Mouse (Mus musculus): ENCODE measurements around the gene Gm28729. TPM values are rescaled to one million over a fixed set of nuclear protein-coding genes. Genes with fewer than 3 reads are reported as not detected.
A peak's percentile ranks its signal among the peaks of the same experiment; 100 is the strongest.
"Not testable (repeated sequence)": the region's sequence is repeated elsewhere in the genome, so short reads cannot be mapped to it uniquely, and the experiment has no call there.

The Gm28729 gene
- polyA plus RNA-seq, 1 experiment from 2014 or later, result not detected

GRCm38 (mm10) chr9:96515737-96516136 is 9.3 kb downstream of the Gm28729 start:
- Histone ChIP-seq H3K9me3 (replicated peaks) (no peaks in the 10 kb centered on the region), H3K4me3 (no peak overlapping the region), H3K27ac (no peak overlapping the region), H3K36me3 (no peaks in the 10 kb centered on the region), H3K4me1 (no peaks in the 10 kb centered on the region; the same call in 1 of the 2 replicates), H3K27me3 (ENCODE audit: low read depth, poor library complexity, severe bottlenecking) (no peaks in the 10 kb centered on the region)
- no peak for DNase-seq (ENCODE audit: low spot score)
- 88% methylated on average over 5 of the region's 5 CpGs for WGBS

GRCm38 (mm10) chr9:96514278-96514677 is 10.8 kb downstream of the Gm28729 start:
- H3K36me3 ChIP-seq, result no peaks in the 10 kb centered on the region
- no peaks in the 10 kb centered on the region for H3K27me3 ChIP-seq (ENCODE audit: low read depth, poor library complexity, severe bottlenecking)
- H3K4me1 ChIP-seq, result no peaks in the 10 kb centered on the region; the same call in 1 of the 2 replicates
- DNase-seq (ENCODE audit: low spot score), result no peak
- no peak overlapping the region for H3K27ac ChIP-seq
- WGBS, result 91% methylated on average over 5 of the region's 5 CpGs
- H3K9me3 ChIP-seq (replicated peaks), result no peaks in the 10 kb centered on the region
- no peak overlapping the region for H3K4me3 ChIP-seq

- Histone ChIP-seq H3K27ac (peak overlapping the region; percentile 81), H3K4me1 (peaks cover 34% of the 10 kb centered on the region), H3K9me3 (replicated peaks) (no peaks in the 10 kb centered on the region), H3K36me3 (no peaks in the 10 kb centered on the region), H3K27me3 (ENCODE audit: low read depth, poor library complexity, severe bottlenecking) (no peaks in the 10 kb centered on the region), H3K4me3 (peak overlapping the region; percentile 16; the same call in 1 of the 2 replicates)
- WGBS, result 32% methylated on average over 10 of the region's 10 CpGs
- peak; percentile 68 for DNase-seq (ENCODE audit: low spot score)
These were observed 19.0 kb downstream of the Gm28729 start for GRCm38 (mm10) chr9:96506011-96506498.

GRCm38 (mm10) chr9:96505156-96505555 is 19.9 kb downstream of the Gm28729 start:
- H3K4me1 ChIP-seq, result peaks cover 34% of the 10 kb centered on the region
- H3K27me3 ChIP-seq (ENCODE audit: low read depth, poor library complexity, severe bottlenecking), result no peaks in the 10 kb centered on the region
- no peaks in the 10 kb centered on the region for H3K36me3 ChIP-seq
- H3K27ac ChIP-seq, result peak overlapping the region; percentile 81
- H3K9me3 ChIP-seq (replicated peaks), result no peaks in the 10 kb centered on the region
- WGBS, result 88% methylated on average over 4 of the region's 4 CpGs
- no peak overlapping the region for H3K4me3 ChIP-seq
- no peak for DNase-seq (ENCODE audit: low spot score)

GRCm38 (mm10) chr9:96504116-96504895 is 20.8 kb downstream of the Gm28729 start:
- no peaks in the 10 kb centered on the region for H3K27me3 ChIP-seq (ENCODE audit: low read depth, poor library complexity, severe bottlenecking)
- H3K9me3 ChIP-seq (replicated peaks), result no peaks in the 10 kb centered on the region
- H3K27ac ChIP-seq, result peak overlapping the region; percentile 74
- H3K36me3 ChIP-seq, result no peaks in the 10 kb centered on the region
- peak overlapping the region; percentile 28; the same call in 1 of the 2 replicates for H3K4me3 ChIP-seq
- 53% methylated on average over 17 of the region's 17 CpGs for WGBS
- DNase-seq (ENCODE audit: low spot score), result peak; percentile 62
- peaks cover 37% of the 10 kb centered on the region for H3K4me1 ChIP-seq

- no peaks in the 10 kb centered on the region for H3K27me3 ChIP-seq (ENCODE audit: low read depth, poor library complexity, severe bottlenecking)
- 87% methylated on average over 6 of the region's 6 CpGs for WGBS
These were observed 22.0 kb downstream of the Gm28729 start for GRCm38 (mm10) chr9:96502856-96503610.

GRCm38 (mm10) chr9:96501217-96501616 is 23.8 kb downstream of the Gm28729 start:
- Histone ChIP-seq H3K4me3 (no peak overlapping the region), H3K9me3 (replicated peaks) (no peaks in the 10 kb centered on the region), H3K4me1 (peaks cover 33% of the 10 kb centered on the region), H3K27ac (no peak overlapping the region), H3K36me3 (no peaks in the 10 kb centered on the region), H3K27me3 (ENCODE audit: low read depth, poor library complexity, severe bottlenecking) (no peaks in the 10 kb centered on the region)
- WGBS, result 80% methylated on average over 7 of the region's 7 CpGs
- DNase-seq (ENCODE audit: low spot score), result no peak

More at GRCm38 (mm10) chr9:96502856-96503610, 22.0 kb downstream of the Gm28729 start:
- Histone ChIP-seq H3K9me3 (replicated peaks) (no peaks in the 10 kb centered on the region), H3K4me3 (no peak overlapping the region), H3K36me3 (no peaks in the 10 kb centered on the region), H3K4me1 (peaks cover 37% of the 10 kb centered on the region), H3K27ac (0 out of 2 replicates have a peak overlapping the region, but pooled peaks have one; percentile 74)
- DNase-seq (ENCODE audit: low spot score), result no peak

- H3K4me1 ChIP-seq, result peaks cover 26% of the 10 kb centered on the region
- 7% methylated on average over 3 of the region's 3 CpGs for WGBS
- H3K36me3 ChIP-seq, result no peaks in the 10 kb centered on the region
- no peaks in the 10 kb centered on the region for H3K27me3 ChIP-seq (ENCODE audit: low read depth, poor library complexity, severe bottlenecking)
- H3K27ac ChIP-seq, result peak overlapping the region; percentile 61
- DNase-seq (ENCODE audit: low spot score), result peak; percentile 45
- H3K4me3 ChIP-seq, result no peak overlapping the region; the same call in 1 of the 2 replicates
- no peaks in the 10 kb centered on the region for H3K9me3 ChIP-seq (replicated peaks)
These were observed 31.9 kb downstream of the Gm28729 start for GRCm38 (mm10) chr9:96493212-96493611.

- DNase-seq (ENCODE audit: low spot score), result peak; percentile 71
- no peaks in the 10 kb centered on the region for H3K9me3 ChIP-seq (replicated peaks)
- H3K4me1 ChIP-seq, result peaks cover 26% of the 10 kb centered on the region
- no peaks in the 10 kb centered on the region for H3K36me3 ChIP-seq
- H3K27ac ChIP-seq, result no peak overlapping the region
- H3K27me3 ChIP-seq (ENCODE audit: low read depth, poor library complexity, severe bottlenecking), result no peaks in the 10 kb centered on the region
- H3K4me3 ChIP-seq, result no peak overlapping the region
- 42% methylated on average over 12 of the region's 12 CpGs for WGBS
These were observed 33.3 kb downstream of the Gm28729 start for GRCm38 (mm10) chr9:96491810-96492209.

GRCm38 (mm10) chr9:96487869-96488268 is 37.2 kb downstream of the Gm28729 start:
- WGBS, result 92% methylated on average over 5 of the region's 5 CpGs
- not testable (repeated sequence) for H3K36me3 ChIP-seq

GRCm38 (mm10) chr9:96483648-96484047 is 41.4 kb downstream of the Gm28729 start:
- Histone ChIP-seq H3K36me3 (no peaks in the 10 kb centered on the region), H3K27ac (no peak overlapping the region), H3K9me3 (replicated peaks) (no peaks in the 10 kb centered on the region), H3K4me1 (no peaks in the 10 kb centered on the region), H3K27me3 (ENCODE audit: low read depth, poor library complexity, severe bottlenecking) (no peaks in the 10 kb centered on the region), H3K4me3 (no peak overlapping the region)
- 70% methylated on average over 2 of the region's 2 CpGs for WGBS
- DNase-seq (ENCODE audit: low spot score), result no peak

More at GRCm38 (mm10) chr9:96487869-96488268, 37.2 kb downstream of the Gm28729 start:
- not testable (repeated sequence) for H3K4me3 ChIP-seq; H3K27me3 ChIP-seq (ENCODE audit: low read depth, poor library complexity, severe bottlenecking); DNase-seq (ENCODE audit: low spot score); H3K27ac ChIP-seq; H3K9me3 ChIP-seq (replicated peaks)
- H3K4me1 ChIP-seq, result peaks cover 12% of the 10 kb centered on the region

- Histone ChIP-seq H3K27me3 (ENCODE audit: low read depth, poor library complexity, severe bottlenecking) (no peaks in the 10 kb centered on the region), H3K36me3 (no peaks in the 10 kb centered on the region), H3K4me1 (no peaks in the 10 kb centered on the region), H3K27ac (no peak overlapping the region), H3K9me3 (replicated peaks) (no peaks in the 10 kb centered on the region), H3K4me3 (no peak overlapping the region)
- 84% methylated on average over 3 of the region's 3 CpGs for WGBS
- DNase-seq (ENCODE audit: low spot score), result no peak
These were observed 42.0 kb downstream of the Gm28729 start for GRCm38 (mm10) chr9:96483028-96483427.
